Mouse (Mus musculus): ENCODE measurements around the gene Ablim2. TPM values are rescaled to one million over a fixed set of nuclear protein-coding genes. Genes with fewer than 3 reads are reported as not detected.

The Ablim2 gene
- total RNA-seq, 2 experiments from 2014 or later, result 36.6 to 37.1 TPM

- intact Hi-C loops (cut with DNase I), result loop anchor here (5.0 kb wide), 1 partner anchor 115 kb away; no protein-coding TSS in a partner anchor
- no peak for DNase-seq
These were observed 20.3 kb upstream of the Ablim2 start for GRCm38 (mm10) chr5:35737231-35737901.

- DNase-seq, result no peak
- intact Hi-C loops (cut with DNase I), result loop anchor here (5.0 kb wide), 1 partner anchor 113 kb away; no protein-coding TSS in a partner anchor
These were observed 18.7 kb upstream of the Ablim2 start for GRCm38 (mm10) chr5:35739005-35739404.

- intact Hi-C loops (cut with DNase I), result loop anchor here (5.0 to 10.0 kb wide), 2 partner anchors 113 to 235 kb away; no protein-coding TSS in a partner anchor
- no peak for DNase-seq
These were observed 18.0 kb upstream of the Ablim2 start, which contains the start of gene Sh3tc1 for GRCm38 (mm10) chr5:35739536-35740278. TSS of gene Sh3tc1 (minus strand) at chr5:35739987.

GRCm38 (mm10) chr5:35740716-35741115 is 17.0 kb upstream of the Ablim2 start:
- DNase-seq, result no peak
- intact Hi-C loops (cut with DNase I), result loop anchor here (10.0 kb wide), 1 partner anchor 234 kb away; no protein-coding TSS in a partner anchor

GRCm38 (mm10) chr5:35741225-35741820 is 16.4 kb upstream of the Ablim2 start:
- intact Hi-C loops (cut with DNase I), result loop anchor here (10.0 kb wide), 1 partner anchor 233 kb away; no protein-coding TSS in a partner anchor
- DNase-seq, result no peak

- intact Hi-C loops (cut with DNase I), result loop anchor here (10.0 kb wide), 1 partner anchor 231 kb away; no protein-coding TSS in a partner anchor
- peak; percentile 38 to 60 for DNase-seq
These were observed 14.3 kb upstream of the Ablim2 start for GRCm38 (mm10) chr5:35743238-35743951.

GRCm38 (mm10) chr5:35743990-35744722 is 13.5 kb upstream of the Ablim2 start:
- no peak for DNase-seq
- intact Hi-C loops (cut with DNase I), result loop anchor here (10.0 kb wide), 1 partner anchor 231 kb away; no protein-coding TSS in a partner anchor

- intact Hi-C loops (cut with DNase I), result loop anchor here (10.0 kb wide), 1 partner anchor 229 kb away; no protein-coding TSS in a partner anchor
- no peak for DNase-seq
These were observed 12.3 kb upstream of the Ablim2 start for GRCm38 (mm10) chr5:35745406-35745805.

- intact Hi-C loops (cut with DNase I), result loop anchor here (1.0 to 10.0 kb wide), 2 partner anchors 111 to 228 kb away; no protein-coding TSS in a partner anchor
- peak; percentile 75 to 77 for DNase-seq
These were observed 10.8 kb upstream of the Ablim2 start for GRCm38 (mm10) chr5:35746910-35747309.

GRCm38 (mm10) chr5:35749416-35749815 is 8.3 kb upstream of the Ablim2 start:
- DNase-seq, result no peak
- intact Hi-C loops (cut with DNase I), result loop anchor here (10.0 kb wide), 1 partner anchor 225 kb away; no protein-coding TSS in a partner anchor

GRCm38 (mm10) chr5:35750026-35750425 is 7.7 kb upstream of the Ablim2 start:
- intact Hi-C loops (cut with DNase I), result loop anchor here (5.0 kb wide), 1 partner anchor 48 kb away; no protein-coding TSS in a partner anchor
- DNase-seq, result no peak

GRCm38 (mm10) chr5:35751016-35751415 is 6.7 kb upstream of the Ablim2 start:
- no peak for DNase-seq
- intact Hi-C loops (cut with DNase I), result loop anchor here (5.0 kb wide), 1 partner anchor 49 kb away; no protein-coding TSS in a partner anchor

- intact Hi-C loops (cut with DNase I), result loop anchor here (2.0 to 5.0 kb wide), 2 partner anchors 36 to 42 kb away; no protein-coding TSS in a partner anchor
- peak; percentile 40 for DNase-seq
These were observed 2.4 kb upstream of the Ablim2 start for GRCm38 (mm10) chr5:35755131-35755733.

- no peak for DNase-seq
- intact Hi-C loops (cut with DNase I), result loop anchor here (5.0 kb wide), 1 partner anchor 41 kb away; no protein-coding TSS in a partner anchor
These were observed 1.7 kb upstream of the Ablim2 start for GRCm38 (mm10) chr5:35756020-35756419.

- no peak for DNase-seq
These were observed 562 bp upstream of the Ablim2 start for GRCm38 (mm10) chr5:35756997-35757638.

GRCm38 (mm10) chr5:35758081-35759053 is 687 bp downstream of the Ablim2 start:
- peak in 1 of 2 experiments; percentile 38 for DNase-seq
- intact Hi-C loops (cut with DNase I), result loop anchor here (5.0 kb wide), 1 partner anchor 39 kb away; no protein-coding TSS in a partner anchor

More at GRCm38 (mm10) chr5:35756997-35757638, 562 bp upstream of the Ablim2 start:
- intact Hi-C loops (cut with DNase I), result loop anchor here (5.0 kb wide), 1 partner anchor 40 kb away; no protein-coding TSS in a partner anchor

- intact Hi-C loops (cut with DNase I), result no loop called here
- no peak for DNase-seq
These were observed 3.6 kb downstream of the Ablim2 start for GRCm38 (mm10) chr5:35761323-35761722.
